Mouse (Mus musculus) heart, embryonic 11.5 days (tissue): ENCODE measurements around the gene Nub1. TPM values are rescaled to one million over a fixed set of nuclear protein-coding genes. Genes with fewer than 3 reads are reported as not detected.

Experiments
- ATAC-seq: fragments of 200-750 bp; cut with Nextera tagmentation; replicated peaks from 2 replicates; pipeline ENCODE4 v1.8.0; 2017; ENCODE audit warnings: moderate library complexity; ENCODE audit not compliant: insufficient number of reproducible peaks, low FRiP score, low TSS enrichment
- H3K27ac ChIP-seq: fragments of 300-500 bp; sonication (generic); 2 replicates; pipeline ENCODE4 v1.5.1; 2014; ENCODE audit warnings: mild to moderate bottlenecking, low read depth, low read length
- H3K27me3 ChIP-seq: fragments of 300-500 bp; sonication (generic); 2 replicates; pipeline ENCODE4 v1.6.1; 2014; ENCODE audit warnings: mild to moderate bottlenecking, low read length, mixed read lengths; ENCODE audit not compliant: control insufficient read depth, insufficient read depth
- H3K36me3 ChIP-seq: fragments of 300-500 bp; sonication (generic); 2 replicates; pipeline ENCODE4 v1.6.1; 2014; ENCODE audit warnings: mild to moderate bottlenecking, low read length, moderate library complexity, mixed read lengths; ENCODE audit not compliant: control insufficient read depth, insufficient read depth
- H3K4me1 ChIP-seq: fragments of 300-500 bp; sonication (generic); 2 replicates; pipeline ENCODE4 v1.6.1; 2014; ENCODE audit warnings: low read length; ENCODE audit not compliant: control insufficient read depth, insufficient read depth
- H3K4me2 ChIP-seq: fragments of 300-500 bp; sonication (generic); 2 replicates; pipeline ENCODE4 v1.6.1; 2014; ENCODE audit warnings: mild to moderate bottlenecking, moderate library complexity
- H3K4me3 ChIP-seq: fragments of 300-500 bp; sonication (generic); 2 replicates; pipeline ENCODE4 v1.5.1; 2014; ENCODE audit warnings: low read depth, low read length
- H3K9ac ChIP-seq: fragments of 300-500 bp; sonication (generic); 2 replicates; pipeline ENCODE4 v1.6.1; 2014; ENCODE audit warnings: mild to moderate bottlenecking, low read depth, low read length, moderate library complexity
- H3K9me3 ChIP-seq: fragments of 300-500 bp; sonication (generic); replicated peaks from 2 replicates; pipeline ENCODE4 v1.6.1; 2016; ENCODE audit warnings: low read length; ENCODE audit not compliant: control insufficient read depth
- WGBS: fragments of 180-500 bp; shearing (Covaris S2); extraction: QIAGEN DNeasy Blood & Tissue Kit; methylation state at CpG from one replicate; pipeline ENCODE4 v1.1.7; 2014; ENCODE audit not compliant: insufficient replicate concordance; 5-methylcytosine and 5-hydroxymethylcytosine counted together
- polyA plus RNA-seq: library from polyadenylated mRNA; unstranded; fragments of >200 nt; fragmentation: Nextera tagmentation; extraction: Ambion mirVana; gene quantifications from 2 replicates; pipeline ENCODE4 v1.2.1, GENCODE M21; 2014

Nub1 gene
- polyA plus RNA-seq, 1 experiment from 2014 or later: 28.2 TPM

DNA sequence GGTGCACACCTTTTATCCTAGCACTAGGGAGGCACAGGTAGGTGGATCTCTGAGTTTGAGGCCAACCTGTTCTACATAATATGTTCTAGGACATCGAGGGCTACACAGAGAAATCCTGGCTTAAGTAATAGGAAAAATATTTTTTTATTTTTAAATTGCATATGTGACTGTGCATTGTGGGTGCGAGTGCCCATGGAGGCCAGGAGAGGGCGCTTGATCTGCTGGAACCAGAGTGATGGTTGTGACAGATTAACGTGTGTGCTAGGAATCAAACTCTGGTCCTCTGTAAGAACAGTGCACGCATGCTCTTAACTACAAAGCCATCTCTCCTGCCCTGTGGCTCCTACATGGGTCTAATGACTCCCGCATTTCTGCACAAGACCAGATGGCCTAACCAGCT lies 26.3 kb downstream of the Nub1 start:
- Histone ChIP-seq H3K4me1 (0 out of 2 replicates have a peak, but pooled peaks cover 4% of the 10 kb centered on the region), H3K36me3 (peaks cover 21% of the 10 kb centered on the region), H3K27ac (no peak overlapping the region), H3K27me3 (no peaks in the 10 kb centered on the region), H3K9ac (no peak overlapping the region), H3K4me3 (no peak overlapping the region), H3K9me3 (no peaks in the 10 kb centered on the region), H3K4me2 (no peak overlapping the region)
- ATAC-seq: no peak
- 91% methylated on average over 6 of the region's 6 CpGs for WGBS

DNA sequence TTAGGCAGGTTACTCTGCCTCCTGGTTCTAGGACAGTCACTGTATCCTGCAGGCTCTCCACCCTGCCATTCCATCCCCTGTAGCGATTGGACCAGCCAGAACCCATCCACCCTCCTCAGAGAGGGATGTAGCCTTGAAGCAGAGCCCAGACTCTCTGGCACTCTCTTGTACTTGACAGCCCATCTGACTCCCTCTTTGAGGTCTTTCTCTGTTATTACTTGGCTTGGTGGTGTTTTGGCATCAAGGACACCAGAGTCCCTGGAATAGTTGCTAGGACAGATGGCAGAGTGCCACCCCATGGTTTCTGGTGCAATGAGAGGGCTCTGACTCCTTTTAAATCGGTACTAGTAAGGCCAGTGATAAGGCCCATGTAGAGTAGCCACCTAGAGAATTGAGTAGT lies 27.9 kb downstream of the Nub1 start:
- H3K9me3 ChIP-seq: no peaks in the 10 kb centered on the region
- no peak overlapping the region for H3K4me2 ChIP-seq
- peaks cover 16% of the 10 kb centered on the region for H3K36me3 ChIP-seq
- ATAC-seq: no peak
- no peak overlapping the region for H3K4me3 ChIP-seq
- 0 out of 2 replicates have a peak, but pooled peaks cover 4% of the 10 kb centered on the region for H3K4me1 ChIP-seq
- H3K27me3 ChIP-seq: no peaks in the 10 kb centered on the region
- H3K9ac ChIP-seq: no peak overlapping the region
- 76% methylated on average over 2 of the region's 2 CpGs for WGBS
- H3K27ac ChIP-seq: no peak overlapping the region

GRCm38 (mm10) chr5:24713987-24714386 lies 28.7 kb downstream of the Nub1 start:
- Histone ChIP-seq H3K36me3 (peaks cover 16% of the 10 kb centered on the region), H3K4me2 (no peak overlapping the region), H3K4me1 (0 out of 2 replicates have a peak, but pooled peaks cover 4% of the 10 kb centered on the region), H3K9ac (no peak overlapping the region), H3K9me3 (no peaks in the 10 kb centered on the region), H3K27me3 (no peaks in the 10 kb centered on the region), H3K4me3 (no peak overlapping the region), H3K27ac (no peak overlapping the region)
- WGBS: 80% methylated on average over 6 of the region's 6 CpGs
- ATAC-seq: no peak

DNA sequence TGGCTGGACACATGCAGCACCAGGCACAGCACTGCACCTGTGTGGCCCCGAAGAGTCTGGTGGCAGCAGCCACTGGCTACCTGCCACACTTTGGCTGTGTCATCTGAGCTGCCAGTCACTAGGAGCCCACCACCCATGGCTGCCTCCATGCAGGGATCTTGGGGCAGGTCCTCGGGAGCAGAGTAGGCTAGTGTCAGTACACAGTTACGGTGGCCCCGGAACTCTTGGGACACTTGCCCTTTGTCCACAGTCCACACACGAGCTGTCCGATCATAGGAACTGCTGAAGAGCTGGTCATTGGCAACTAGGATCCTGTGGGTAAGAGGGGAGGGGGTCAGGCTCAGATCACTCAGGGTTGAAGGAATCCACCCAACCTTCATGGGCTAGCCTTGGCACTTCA lies 32.7 kb downstream of the Nub1 start:
- Histone ChIP-seq H3K4me1 (0 out of 2 replicates have a peak, but pooled peaks cover 4% of the 10 kb centered on the region), H3K4me3 (no peak overlapping the region), H3K36me3 (0 out of 2 replicates have a peak, but pooled peaks cover 3% of the 10 kb centered on the region), H3K4me2 (no peak overlapping the region), H3K27me3 (no peaks in the 10 kb centered on the region), H3K27ac (no peak overlapping the region), H3K9ac (no peak overlapping the region), H3K9me3 (no peaks in the 10 kb centered on the region)
- ATAC-seq: no peak
- 83% methylated on average over 6 of the region's 6 CpGs for WGBS

DNA sequence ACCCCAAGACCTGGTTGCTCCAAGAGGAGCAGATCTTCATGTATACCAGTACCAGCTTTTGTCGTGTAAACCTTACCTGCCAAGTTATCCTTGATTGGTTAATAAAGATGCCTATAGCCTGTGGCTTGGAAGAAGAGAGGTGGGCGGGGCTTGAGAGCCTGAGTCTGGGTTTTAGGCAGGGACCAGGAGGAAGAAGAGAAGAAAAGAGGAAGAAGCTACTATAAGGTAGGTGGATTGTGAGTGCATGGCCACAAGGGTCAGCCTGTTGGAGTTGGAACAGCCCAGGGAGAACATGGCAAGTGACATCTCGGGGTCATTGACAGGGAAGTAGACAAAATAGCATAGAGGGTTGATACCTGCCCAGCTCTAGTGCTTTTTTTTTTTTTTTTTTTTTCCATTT lies 34.5 kb downstream of the Nub1 start:
- Histone ChIP-seq H3K27ac (no peak overlapping the region), H3K9ac (no peak overlapping the region), H3K4me1 (peaks cover 9% of the 10 kb centered on the region), H3K27me3 (no peaks in the 10 kb centered on the region), H3K9me3 (no peaks in the 10 kb centered on the region), H3K36me3 (0 out of 2 replicates have a peak, but pooled peaks cover 3% of the 10 kb centered on the region), H3K4me3 (no peak overlapping the region), H3K4me2 (no peak overlapping the region)
- 76% methylated on average over 3 of the region's 3 CpGs for WGBS
- no peak for ATAC-seq

DNA sequence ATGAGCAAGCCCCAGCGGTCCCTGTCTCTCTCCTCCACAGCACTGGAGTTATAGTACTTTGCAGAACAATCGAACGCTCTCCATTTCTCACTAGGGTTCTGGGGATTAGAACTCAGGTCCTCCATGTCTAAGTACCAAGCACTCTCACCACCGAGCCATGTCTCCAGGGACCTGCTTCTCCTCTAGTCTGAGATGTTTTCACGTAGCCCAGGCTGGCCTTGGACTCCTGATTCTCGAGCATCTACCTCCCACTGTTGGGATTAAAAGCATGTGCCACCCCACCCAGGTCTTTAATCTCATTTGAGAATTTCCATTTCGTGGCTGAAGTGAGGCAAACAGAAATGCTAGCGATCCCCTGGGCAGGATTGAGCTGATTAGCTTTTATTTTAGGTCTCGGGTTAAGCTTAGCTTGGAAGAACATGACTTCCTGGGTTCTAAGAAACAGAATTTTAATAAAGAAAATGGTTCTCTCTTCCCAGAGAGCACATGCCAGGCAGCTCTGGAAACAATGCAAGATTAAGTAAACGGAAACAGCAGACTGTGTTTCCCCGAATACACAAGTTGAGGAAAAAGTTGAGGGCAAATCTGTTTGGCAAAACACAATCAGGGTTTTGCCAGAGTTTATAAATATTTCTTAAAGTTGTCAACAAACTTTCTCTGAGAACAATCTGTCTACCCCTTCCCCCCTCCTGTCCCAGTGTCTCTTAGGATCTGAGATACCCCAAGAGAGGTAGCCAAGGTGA lies 38.4 kb downstream of the Nub1 start:
- ATAC-seq: no peak
- Histone ChIP-seq H3K9ac (no peak overlapping the region), H3K4me2 (no peak overlapping the region), H3K4me3 (no peak overlapping the region), H3K9me3 (no peaks in the 10 kb centered on the region), H3K4me1 (peaks cover 14% of the 10 kb centered on the region), H3K36me3 (no peaks in the 10 kb centered on the region), H3K27ac (0 out of 2 replicates have a peak overlapping the region, but pooled peaks have one; percentile 71), H3K27me3 (no peaks in the 10 kb centered on the region)
- 69% methylated on average over 11 of the region's 11 CpGs for WGBS

DNA sequence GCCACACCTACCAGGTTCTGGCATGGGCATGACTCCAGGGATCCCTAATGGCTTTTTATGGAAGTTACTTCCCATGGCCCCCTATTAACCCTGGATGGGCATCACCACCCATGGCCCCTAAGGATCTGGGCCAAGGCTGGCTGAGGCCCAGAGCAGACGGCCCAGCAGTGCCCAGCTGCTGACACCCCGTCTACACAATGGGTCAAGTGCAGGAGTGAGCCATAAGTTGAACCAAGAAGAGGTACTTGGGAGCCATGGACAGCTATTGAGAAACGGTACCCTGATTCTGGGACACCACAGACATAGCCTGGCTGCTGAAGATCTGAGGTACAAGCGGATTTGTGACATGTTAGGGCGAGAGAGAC lies 38.9 kb downstream of the Nub1 start:
- peak overlapping the region; percentile 39; the same call in 1 of the 2 replicates for H3K9ac ChIP-seq
- H3K36me3 ChIP-seq: no peaks in the 10 kb centered on the region
- no peaks in the 10 kb centered on the region for H3K9me3 ChIP-seq
- 76% methylated on average over 5 of the region's 5 CpGs for WGBS
- H3K27me3 ChIP-seq: no peaks in the 10 kb centered on the region; the same call in 1 of the 2 replicates
- peak overlapping the region; percentile 71 for H3K27ac ChIP-seq
- ATAC-seq: no peak
- no peak overlapping the region for H3K4me3 ChIP-seq
- H3K4me1 ChIP-seq: peaks cover 14% of the 10 kb centered on the region
- H3K4me2 ChIP-seq: no peak overlapping the region

DNA sequence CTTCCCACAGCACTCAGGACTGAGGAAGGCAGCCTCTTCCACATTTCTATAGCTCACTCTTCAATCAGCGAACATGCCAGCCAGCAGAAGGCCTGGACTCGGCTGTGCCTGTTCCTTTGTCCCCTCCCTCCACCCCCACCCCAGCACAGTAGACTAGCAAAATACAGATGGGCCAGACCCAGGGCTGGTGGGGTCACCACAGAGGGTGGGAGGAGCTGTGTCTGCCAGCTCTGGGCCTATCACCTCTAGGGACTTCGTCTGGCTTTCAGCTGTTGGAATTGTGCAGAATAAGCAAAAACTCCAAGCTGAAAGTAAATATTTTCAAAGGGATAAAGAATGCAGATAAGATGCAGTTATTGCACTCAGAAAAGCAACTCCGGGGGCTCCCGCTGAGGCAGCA lies 39.5 kb downstream of the Nub1 start:
- Histone ChIP-seq H3K27me3 (peaks cover 5% of the 10 kb centered on the region; the same call in 1 of the 2 replicates), H3K4me1 (peaks cover 14% of the 10 kb centered on the region), H3K27ac (peak overlapping the region; percentile 71), H3K4me2 (peak overlapping the region; percentile 11), H3K9me3 (no peaks in the 10 kb centered on the region), H3K9ac (peak overlapping the region; percentile 39; the same call in 1 of the 2 replicates), H3K4me3 (no peak overlapping the region), H3K36me3 (no peaks in the 10 kb centered on the region)
- 20% methylated on average over 5 of the region's 5 CpGs for WGBS
- ATAC-seq: peak; percentile 75

DNA sequence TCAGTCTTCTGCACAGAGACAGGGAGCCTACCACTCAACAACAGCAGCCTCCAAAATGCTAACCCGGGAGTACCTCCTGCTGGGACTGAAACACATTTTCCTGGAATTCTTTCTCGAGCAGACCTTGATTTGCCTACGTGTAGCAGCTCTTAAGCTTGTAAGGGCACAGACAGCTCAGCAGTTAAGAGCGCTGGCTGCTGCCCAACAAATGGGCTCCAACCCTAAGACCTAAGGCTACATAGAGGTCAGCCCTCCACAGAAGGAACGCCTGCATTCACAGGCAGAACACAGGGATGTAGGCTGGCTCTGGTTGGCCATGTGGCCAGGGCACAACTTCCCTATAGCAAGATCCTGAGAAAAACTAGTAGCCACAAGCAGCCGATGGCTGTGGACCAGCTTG lies 40.6 kb downstream of the Nub1 start:
- Histone ChIP-seq H3K4me1 (peaks cover 20% of the 10 kb centered on the region), H3K9ac (no peak overlapping the region), H3K27ac (no peak overlapping the region; the same call in 1 of the 2 replicates), H3K9me3 (no peaks in the 10 kb centered on the region), H3K4me3 (no peak overlapping the region), H3K4me2 (no peak overlapping the region), H3K27me3 (peaks cover 7% of the 10 kb centered on the region; the same call in 1 of the 2 replicates), H3K36me3 (no peaks in the 10 kb centered on the region)
- no peak for ATAC-seq
- WGBS: 53% methylated on average over 6 of the region's 6 CpGs
